Mouse (Mus musculus) heart, embryonic 13.5 days (tissue): ENCODE results near the gene Pcp4l1. TPM values are rescaled to one million over a fixed set of nuclear protein-coding genes. Genes with fewer than 3 reads are reported as not detected.

ENCODE experiments used
- ATAC-seq: fragments of 200-750 bp; cut with Nextera tagmentation; 2 replicates; pipeline ENCODE4 v1.8.0; 2017; ENCODE audit warnings: moderate TSS enrichment; ENCODE audit not compliant: insufficient number of reproducible peaks, low FRiP score, low TSS enrichment; ENCODE audit errors: extremely low read depth
- H3K27ac ChIP-seq: fragments of 300-500 bp; sonication (generic); replicated peaks from 2 replicates; pipeline ENCODE4 v1.5.1; 2015; ENCODE audit warnings: moderate library complexity, mild to moderate bottlenecking, inconsistent platforms
- H3K27me3 ChIP-seq: fragments of 300-500 bp; sonication (generic); replicated peaks from 2 replicates; pipeline ENCODE4 v1.6.1; 2015; ENCODE audit warnings: mild to moderate bottlenecking, inconsistent platforms
- H3K36me3 ChIP-seq: fragments of 300-500 bp; sonication (generic); 2 replicates; pipeline ENCODE4 v1.6.1; 2015; ENCODE audit warnings: mild to moderate bottlenecking, inconsistent platforms
- H3K4me1 ChIP-seq: fragments of 300-500 bp; sonication (generic); 2 replicates; pipeline ENCODE4 v1.6.1; 2015; ENCODE audit warnings: inconsistent platforms
- H3K4me2 ChIP-seq: fragments of 300-500 bp; sonication (generic); 2 replicates; pipeline ENCODE4 v1.6.1; 2015; ENCODE audit warnings: inconsistent platforms, mild to moderate bottlenecking, moderate library complexity
- H3K4me3 ChIP-seq: fragments of 300-500 bp; sonication (generic); 2 replicates; pipeline ENCODE4 v1.5.1; 2015; ENCODE audit warnings: moderate library complexity, mild to moderate bottlenecking, inconsistent platforms
- H3K9ac ChIP-seq: fragments of 300-500 bp; sonication (generic); 2 replicates; pipeline ENCODE4 v1.6.1; 2015; ENCODE audit warnings: inconsistent platforms, mild to moderate bottlenecking, moderate library complexity
- H3K9me3 ChIP-seq: fragments of 300-500 bp; sonication (generic); 2 replicates; pipeline ENCODE4 v1.6.1; 2016; ENCODE audit warnings: inconsistent platforms
- WGBS: fragments of 180-500 bp; shearing (Covaris S2); methylation state at CpG from one replicate; pipeline ENCODE4 v1.1.7; 2015; ENCODE audit warnings: mixed read lengths; 5-methylcytosine and 5-hydroxymethylcytosine counted together
- polyA plus RNA-seq: library from polyadenylated mRNA; unstranded; fragments of >200 nt; fragmentation: Nextera tagmentation; extraction: Ambion mirVana; gene quantifications from 2 replicates; pipeline ENCODE4 v1.2.1, GENCODE M21; 2015

The Pcp4l1 gene
- polyA plus RNA-seq, 1 experiment from 2014 or later = 38.3 TPM

GRCm38 (mm10) chr1:171183620-171184019, 12.4 kb downstream of the Pcp4l1 start:
- no peaks in the 10 kb centered on the region for H3K36me3 ChIP-seq
- H3K4me2 ChIP-seq = peak overlapping the region; percentile 39
- no peaks in the 10 kb centered on the region for H3K27me3 ChIP-seq
- H3K4me1 ChIP-seq = peaks cover 51% of the 10 kb centered on the region
- H3K9me3 ChIP-seq = no peaks in the 10 kb centered on the region
- WGBS = 43% methylated on average over 3 of the region's 3 CpGs
- no peak overlapping the region for H3K9ac ChIP-seq
- H3K4me3 ChIP-seq = no peak overlapping the region
- peak; percentile 54; the same call in 1 of the 2 replicates for ATAC-seq
- peak overlapping the region; percentile 82 for H3K27ac ChIP-seq

- WGBS = 84% methylated on average over 3 of the region's 3 CpGs
- no peak for ATAC-seq
- H3K9ac ChIP-seq = no peak overlapping the region
- peaks cover 45% of the 10 kb centered on the region for H3K4me1 ChIP-seq
- no peak overlapping the region for H3K4me3 ChIP-seq
- no peaks in the 10 kb centered on the region for H3K9me3 ChIP-seq
- H3K27me3 ChIP-seq = no peaks in the 10 kb centered on the region
- no peak overlapping the region for H3K27ac ChIP-seq
- H3K4me2 ChIP-seq = no peak overlapping the region
- no peaks in the 10 kb centered on the region for H3K36me3 ChIP-seq
Measured at GRCm38 (mm10) chr1:171183025-171183424, 13.0 kb downstream of the Pcp4l1 start.

- no peak for ATAC-seq
- Histone ChIP-seq H3K4me3 (no peak overlapping the region), H3K27me3 (no peaks in the 10 kb centered on the region), H3K27ac (peak overlapping the region; percentile 5; the same call in 1 of the 2 replicates), H3K36me3 (no peaks in the 10 kb centered on the region), H3K9ac (no peak overlapping the region), H3K9me3 (no peaks in the 10 kb centered on the region), H3K4me1 (peaks cover 19% of the 10 kb centered on the region), H3K4me2 (no peak overlapping the region)
- WGBS = 54% methylated on average over 5 of the region's 5 CpGs
Measured at GRCm38 (mm10) chr1:171179487-171180171, 16.4 kb downstream of the Pcp4l1 start.

- H3K4me1 ChIP-seq = peaks cover 23% of the 10 kb centered on the region
- no peak overlapping the region for H3K4me3 ChIP-seq
- H3K9ac ChIP-seq = no peak overlapping the region
- no peaks in the 10 kb centered on the region for H3K27me3 ChIP-seq
- no peak for ATAC-seq
- H3K9me3 ChIP-seq = no peaks in the 10 kb centered on the region
- no peak overlapping the region for H3K27ac ChIP-seq
- 94% methylated on average over 8 of the region's 8 CpGs for WGBS
- no peak overlapping the region for H3K4me2 ChIP-seq
- peaks cover 10% of the 10 kb centered on the region for H3K36me3 ChIP-seq
Measured at GRCm38 (mm10) chr1:171172779-171173178, 23.3 kb downstream of the Pcp4l1 start.

GRCm38 (mm10) chr1:171171138-171171537, 24.9 kb downstream of the Pcp4l1 start:
- H3K4me2 ChIP-seq = peak overlapping the region; percentile 5; the same call in 1 of the 2 replicates
- ATAC-seq = no peak
- no peaks in the 10 kb centered on the region for H3K27me3 ChIP-seq
- H3K9ac ChIP-seq = peak overlapping the region; percentile 35; the same call in 1 of the 2 replicates
- peak overlapping the region; percentile 86 for H3K27ac ChIP-seq
- H3K9me3 ChIP-seq = no peaks in the 10 kb centered on the region
- H3K4me3 ChIP-seq = no peak overlapping the region
- peaks cover 23% of the 10 kb centered on the region for H3K4me1 ChIP-seq
- WGBS = 24% methylated on average over 3 of the region's 3 CpGs
- H3K36me3 ChIP-seq = peaks cover 10% of the 10 kb centered on the region

GRCm38 (mm10) chr1:171169913-171170312, 26.2 kb downstream of the Pcp4l1 start:
- peaks cover 10% of the 10 kb centered on the region for H3K36me3 ChIP-seq
- H3K27me3 ChIP-seq = no peaks in the 10 kb centered on the region
- 0 out of 2 replicates have a peak overlapping the region, but pooled peaks have one; percentile 37 for H3K27ac ChIP-seq
- H3K4me2 ChIP-seq = no peak overlapping the region
- no peaks in the 10 kb centered on the region for H3K9me3 ChIP-seq
- no peak for ATAC-seq
- H3K4me3 ChIP-seq = no peak overlapping the region
- 43% methylated on average over 3 of the region's 3 CpGs for WGBS
- no peak overlapping the region for H3K9ac ChIP-seq
- peaks cover 23% of the 10 kb centered on the region for H3K4me1 ChIP-seq

DNA sequence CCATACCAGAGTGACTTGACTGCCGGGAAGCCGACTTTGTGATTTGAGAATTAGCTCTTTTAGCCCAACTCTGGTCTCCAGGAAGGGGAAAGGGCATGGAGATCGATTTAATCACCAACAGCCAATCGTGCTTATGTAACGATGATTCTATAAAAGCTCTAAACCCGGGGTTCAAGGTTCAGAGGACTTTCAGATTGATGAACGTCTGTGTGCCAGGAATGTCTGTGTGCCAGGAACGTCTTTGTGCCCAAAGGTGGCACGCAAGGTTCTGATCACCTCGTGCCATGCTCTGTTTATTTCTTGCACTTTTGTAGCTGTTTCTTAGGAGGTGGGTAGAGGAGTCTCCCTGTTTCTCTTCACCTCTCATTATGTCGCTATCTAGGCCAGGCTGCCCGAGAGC, 27.2 kb downstream of the Pcp4l1 start:
- Histone ChIP-seq H3K4me3 (no peak overlapping the region), H3K27ac (no peak overlapping the region), H3K4me2 (no peak overlapping the region), H3K9ac (no peak overlapping the region), H3K36me3 (peaks cover 7% of the 10 kb centered on the region), H3K9me3 (no peaks in the 10 kb centered on the region), H3K4me1 (peaks cover 14% of the 10 kb centered on the region), H3K27me3 (no peaks in the 10 kb centered on the region)
- WGBS = 79% methylated on average over 12 of the region's 12 CpGs
- no peak for ATAC-seq

DNA sequence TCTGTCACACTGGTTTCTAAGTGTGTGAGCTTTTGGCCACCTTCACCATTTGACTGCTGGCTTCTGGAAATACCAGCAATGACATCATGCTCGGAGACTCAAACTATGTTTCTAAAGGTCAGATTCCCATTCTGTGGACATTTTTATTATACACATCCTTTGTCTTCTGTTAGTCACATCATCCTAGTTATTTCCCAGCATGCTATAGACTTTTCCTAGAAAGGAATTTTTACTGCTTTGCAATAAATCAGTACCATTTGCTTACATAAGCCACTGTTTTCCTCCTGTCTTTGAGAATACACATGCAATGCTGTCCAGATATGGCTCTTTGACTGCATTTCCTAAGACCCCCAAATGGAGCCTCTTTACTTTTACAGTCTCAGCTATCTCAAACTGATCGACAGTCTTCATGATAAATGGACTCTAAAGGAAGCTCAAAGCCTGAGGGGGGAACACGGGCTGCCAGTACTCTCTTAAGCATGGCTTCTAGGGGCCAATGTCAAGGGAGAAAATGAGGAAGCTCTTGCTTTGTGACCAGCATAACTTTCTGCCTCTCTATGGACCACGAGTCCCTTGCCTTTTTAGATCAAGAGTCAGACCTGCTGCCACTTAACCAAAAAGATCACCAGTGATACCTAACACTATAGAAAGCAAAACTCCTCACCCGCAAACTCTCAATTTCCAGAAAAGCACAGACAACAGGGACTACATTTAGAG, 30.3 kb downstream of the Pcp4l1 start:
- Histone ChIP-seq H3K9me3 (no peaks in the 10 kb centered on the region), H3K4me3 (no peak overlapping the region), H3K4me2 (no peak overlapping the region), H3K36me3 (no peaks in the 10 kb centered on the region), H3K9ac (no peak overlapping the region), H3K27ac (no peak overlapping the region), H3K4me1 (peaks cover 3% of the 10 kb centered on the region), H3K27me3 (peaks cover 6% of the 10 kb centered on the region)
- 59% methylated on average over 5 of the region's 5 CpGs for WGBS
- no peak for ATAC-seq

DNA sequence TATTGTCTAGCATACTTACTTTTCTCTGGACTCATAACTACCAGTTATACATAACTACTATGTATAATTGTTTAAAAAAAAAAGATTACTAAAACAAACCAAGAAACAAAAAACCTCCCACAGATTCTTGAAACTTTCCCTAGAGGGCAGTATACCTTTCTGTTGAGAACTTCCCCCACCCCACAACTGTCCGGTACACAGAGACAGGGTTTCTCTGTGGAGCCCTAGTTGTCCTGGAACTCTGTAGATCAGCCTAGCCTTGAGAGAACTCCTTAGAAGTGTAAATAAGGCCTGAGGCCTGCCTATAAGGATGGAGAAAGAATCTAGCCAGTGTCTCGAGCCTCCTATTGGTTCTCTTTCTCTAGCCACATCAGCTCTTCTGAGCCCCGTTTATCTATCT, 31.8 kb downstream of the Pcp4l1 start:
- no peak for ATAC-seq
- H3K4me2 ChIP-seq = no peak overlapping the region
- 32% methylated on average over 3 of the region's 3 CpGs for WGBS

DNA sequence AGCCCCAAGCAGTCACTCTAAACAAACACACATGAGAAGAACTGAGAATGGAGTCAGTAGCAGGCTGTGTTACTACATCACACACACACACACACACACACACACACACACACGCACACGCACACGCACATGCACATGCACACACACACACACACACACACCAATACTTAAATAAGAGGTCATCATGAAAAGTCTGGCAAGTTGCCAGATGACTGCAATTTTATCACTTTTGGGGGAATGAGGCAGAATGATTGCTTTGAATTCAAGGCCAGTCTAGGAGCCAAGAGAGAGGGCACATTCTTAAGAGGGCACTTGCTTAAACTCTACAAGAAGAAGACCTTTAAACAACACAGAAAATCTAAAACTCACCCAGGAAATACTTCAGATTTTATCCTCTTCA, 33.5 kb downstream of the Pcp4l1 start:
- WGBS = 80% methylated on average over 3 of the region's 3 CpGs
- no peaks in the 10 kb centered on the region for H3K9me3 ChIP-seq
- H3K36me3 ChIP-seq = no peaks in the 10 kb centered on the region
- ATAC-seq = no peak
- peaks cover 9% of the 10 kb centered on the region for H3K4me1 ChIP-seq
- H3K9ac ChIP-seq = no peak overlapping the region
- H3K4me2 ChIP-seq = no peak overlapping the region
- peaks cover 34% of the 10 kb centered on the region for H3K27me3 ChIP-seq
- no peak overlapping the region for H3K27ac ChIP-seq
- no peak overlapping the region for H3K4me3 ChIP-seq

More for the DNA sequence above, 31.8 kb downstream of the Pcp4l1 start:
- no peaks in the 10 kb centered on the region for H3K36me3 ChIP-seq
- no peaks in the 10 kb centered on the region for H3K9me3 ChIP-seq
- 0 out of 2 replicates have a peak overlapping the region, but pooled peaks have one; percentile 20 for H3K9ac ChIP-seq
- H3K27me3 ChIP-seq = peaks cover 20% of the 10 kb centered on the region
- no peak overlapping the region for H3K4me3 ChIP-seq
- H3K4me1 ChIP-seq = peaks cover 8% of the 10 kb centered on the region
- H3K27ac ChIP-seq = no peak overlapping the region

DNA sequence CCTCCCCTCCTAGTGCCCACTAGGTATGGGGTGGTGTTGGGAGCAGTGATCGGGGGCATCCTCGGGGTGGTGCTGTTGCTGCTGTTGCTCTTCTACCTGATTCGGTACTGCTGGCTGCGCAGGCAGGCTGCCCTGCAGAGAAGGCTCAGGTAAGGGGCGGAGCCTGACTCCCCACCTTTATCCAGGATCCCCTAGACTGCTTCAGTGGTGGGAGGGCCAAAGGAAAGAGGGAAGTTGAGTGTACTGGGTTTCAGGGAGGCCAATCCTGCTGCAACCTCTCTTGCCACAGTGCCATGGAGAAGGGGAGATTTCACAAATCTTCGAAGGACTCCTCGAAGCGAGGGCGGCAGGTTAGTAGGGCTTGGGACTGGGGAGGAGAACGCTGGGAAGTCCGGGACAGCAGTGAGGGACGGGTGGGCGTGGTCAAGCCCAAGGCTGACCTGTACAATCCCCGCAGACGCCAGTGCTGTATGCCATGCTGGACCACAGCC, 36.5 kb downstream of the Pcp4l1 start:
- Histone ChIP-seq H3K4me3 (peak overlapping the region; percentile 33), H3K9ac (peak overlapping the region; percentile 67), H3K4me1 (peaks cover 9% of the 10 kb centered on the region), H3K4me2 (peak overlapping the region; percentile 67), H3K36me3 (no peaks in the 10 kb centered on the region), H3K27me3 (peaks cover 59% of the 10 kb centered on the region), H3K27ac (no peak overlapping the region), H3K9me3 (no peaks in the 10 kb centered on the region)
- no peak for ATAC-seq
- whole genome bisulfite sequencing = 4% methylated on average over 15 of the region's 15 CpGs
